Mouse (Mus musculus): Measurements from ENCODE around the gene Myo9b. TPM values are rescaled to one million over a fixed set of nuclear protein-coding genes. Genes with fewer than 3 reads are reported as not detected.
"Not testable (repeated sequence)": the region's sequence is repeated elsewhere in the genome, so short reads cannot be mapped to it uniquely, and the experiment has no call there.

Gene Myo9b
- polyA plus RNA-seq (2015; fragmentation: Nextera tagmentation; extraction: Ambion mirVana), result 13.6 and 20.2 TPM in 2 replicates

DNA sequence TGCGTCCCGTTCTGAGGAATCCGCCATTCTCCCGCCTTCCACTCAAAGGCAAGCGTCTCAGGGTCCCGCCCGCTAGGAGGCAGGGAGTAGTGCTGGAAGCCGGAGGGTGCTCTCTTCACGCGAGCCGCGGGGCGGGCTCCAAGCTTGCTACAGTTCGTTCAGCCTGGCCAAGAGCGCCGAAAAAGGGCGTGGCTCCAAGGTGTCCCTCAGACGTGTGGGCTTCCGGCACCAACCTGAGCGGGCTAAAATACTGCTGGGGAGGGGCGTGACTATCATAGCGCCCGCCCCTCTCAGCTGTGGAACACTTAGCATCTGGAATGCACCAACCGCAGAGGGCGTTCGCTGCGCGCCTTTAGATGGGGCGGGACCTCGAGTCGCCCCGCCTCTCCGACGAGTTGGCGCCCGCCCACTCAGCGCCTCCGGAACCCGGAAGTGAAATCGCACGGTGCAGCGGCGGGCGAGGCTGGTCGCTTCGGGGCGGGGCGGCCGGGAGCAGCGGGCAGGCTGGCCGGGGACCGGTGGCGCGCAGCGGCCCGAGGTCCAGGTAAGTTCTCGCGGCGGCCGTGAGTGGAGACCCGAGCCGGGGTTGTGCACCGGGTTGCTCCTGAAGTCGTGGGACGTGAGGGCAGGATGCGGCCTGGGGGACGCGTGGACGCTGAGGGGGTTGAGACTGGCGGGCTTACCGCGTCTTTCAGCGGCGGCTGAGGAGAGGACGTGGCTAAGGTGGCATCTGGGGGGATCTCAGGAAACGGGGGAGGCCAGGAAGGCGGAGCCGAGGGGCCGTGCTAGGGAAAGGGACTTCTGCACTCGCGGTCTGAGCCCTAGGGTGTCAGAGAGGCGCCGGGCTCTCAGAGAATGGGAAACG, at the start of gene Myo9b, which contains the start of gene Haus8:
Myo9b (plus strand) TSS at position 429 of the 865 bp plus-strand sequence.
Haus8 (minus strand) TSS at position 649 of the 865 bp plus-strand sequence.
- Histone ChIP-seq H3K36me3 (no peaks in the 10 kb centered on the region; the same call in 1 of the 2 replicates), H3K27me3 (no peaks in the 10 kb centered on the region), H3K4me3 (peak within 1 kb of the TSS; percentile 94), H3K27ac (peak within 1 kb of the TSS; percentile 92), H3K4me1 (replicated peaks) (peaks cover 34% of the 10 kb centered on the region), H3K9me3 (replicated peaks) (no peaks in the 10 kb centered on the region), H3K4me2 (peak within 1 kb of the TSS; percentile 80), H3K9ac (peak within 1 kb of the TSS; percentile 91)
- under 1% methylated on average over 84 of the region's 84 CpGs for WGBS
- peak; percentile 98 for ATAC-seq (replicated peaks; ENCODE audit: insufficient number of reproducible peaks, insufficient read depth, low FRiP score, low read depth)

DNA sequence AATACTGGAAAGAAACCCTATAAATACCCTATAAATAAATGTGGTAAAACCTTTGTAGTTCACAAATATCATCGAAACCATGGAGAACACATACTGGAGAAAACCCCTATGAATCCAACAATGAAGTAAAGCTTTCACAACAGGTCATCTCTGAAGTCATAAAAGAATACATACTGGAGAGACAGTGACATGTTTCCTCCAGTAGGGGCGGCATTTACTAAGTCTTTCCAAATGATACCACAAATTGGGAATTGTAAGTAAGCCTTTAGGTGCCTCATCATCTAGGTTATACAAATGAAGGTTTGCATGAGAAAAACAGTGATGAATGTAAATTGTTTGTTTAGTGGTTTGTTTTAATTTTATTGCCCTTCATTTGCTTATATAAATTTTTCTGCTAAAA, 48.0 kb upstream of the Myo9b start:
- ATAC-seq (replicated peaks; ENCODE audit: insufficient number of reproducible peaks, insufficient read depth, low FRiP score, low read depth), result no peak
- Histone ChIP-seq H3K4me3 (no peak overlapping the region), H3K4me2 (no peak overlapping the region), H3K27ac (no peak overlapping the region), H3K9ac (no peak overlapping the region), H3K27me3 (no peaks in the 10 kb centered on the region), H3K9me3 (replicated peaks) (no peaks in the 10 kb centered on the region), H3K36me3 (no peaks in the 10 kb centered on the region), H3K4me1 (replicated peaks) (no peaks in the 10 kb centered on the region)
- WGBS, result 41% methylated on average over 2 of the region's 2 CpGs

DNA sequence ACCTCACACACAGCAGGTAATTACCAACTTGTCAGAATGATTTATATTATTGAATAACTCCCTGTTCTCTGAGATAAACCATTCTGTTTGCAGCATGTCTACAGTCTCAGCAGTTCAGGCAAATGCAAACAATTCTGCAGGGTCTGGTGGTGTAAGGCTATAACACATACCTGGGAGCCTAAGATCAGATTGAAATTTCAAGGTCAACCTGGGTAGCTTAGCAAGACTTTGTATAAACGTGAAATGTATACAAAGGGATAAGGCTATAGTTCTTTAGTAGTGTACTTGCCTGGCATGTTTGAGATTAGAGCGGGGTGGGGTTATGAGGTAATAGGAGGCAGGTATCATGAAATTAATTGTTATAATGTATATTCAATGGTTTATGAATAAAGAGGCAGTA, 29.8 kb upstream of the Myo9b start:
- no peak overlapping the region for H3K4me3 ChIP-seq
- H3K27ac ChIP-seq, result no peak overlapping the region
- H3K4me2 ChIP-seq, result no peak overlapping the region
- no peaks in the 10 kb centered on the region for H3K27me3 ChIP-seq
- H3K36me3 ChIP-seq, result peaks cover 4% of the 10 kb centered on the region; the same call in 1 of the 2 replicates
- no peak for ATAC-seq (replicated peaks; ENCODE audit: insufficient number of reproducible peaks, insufficient read depth, low FRiP score, low read depth)
- H3K9ac ChIP-seq, result no peak overlapping the region
- no peaks in the 10 kb centered on the region for H3K9me3 ChIP-seq (replicated peaks)
- H3K4me1 ChIP-seq (replicated peaks), result no peaks in the 10 kb centered on the region
- 78% methylated on average over 2 of the region's 2 CpGs for WGBS

DNA sequence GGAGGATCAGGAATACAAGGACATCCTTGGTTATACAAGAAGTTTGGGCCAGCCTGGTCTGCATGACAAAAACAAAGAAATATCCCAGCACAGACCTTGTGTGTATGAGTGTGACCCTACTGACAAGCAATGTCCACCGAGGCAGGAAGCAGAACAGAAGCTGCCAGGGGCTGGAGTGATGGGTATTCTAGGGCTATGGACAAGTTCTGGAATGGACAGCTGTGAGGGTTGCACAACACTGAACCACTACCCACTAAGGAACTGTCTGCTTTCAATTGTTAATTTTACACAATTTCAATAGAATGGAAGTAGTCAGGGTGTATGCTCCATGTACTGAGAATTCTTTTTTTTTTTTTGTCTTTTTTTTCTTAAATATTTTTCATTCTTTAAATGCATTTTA, 24.3 kb upstream of the Myo9b start:
- Histone ChIP-seq H3K36me3 (peaks cover 25% of the 10 kb centered on the region), H3K4me2 (no peak overlapping the region), H3K9ac (no peak overlapping the region), H3K9me3 (replicated peaks) (no peaks in the 10 kb centered on the region), H3K4me1 (replicated peaks) (no peaks in the 10 kb centered on the region), H3K27me3 (no peaks in the 10 kb centered on the region), H3K27ac (no peak overlapping the region), H3K4me3 (no peak overlapping the region)
- ATAC-seq (replicated peaks; ENCODE audit: insufficient number of reproducible peaks, insufficient read depth, low FRiP score, low read depth), result no peak
- WGBS, result 85% methylated on average over 1 of the region's 1 CpGs

DNA sequence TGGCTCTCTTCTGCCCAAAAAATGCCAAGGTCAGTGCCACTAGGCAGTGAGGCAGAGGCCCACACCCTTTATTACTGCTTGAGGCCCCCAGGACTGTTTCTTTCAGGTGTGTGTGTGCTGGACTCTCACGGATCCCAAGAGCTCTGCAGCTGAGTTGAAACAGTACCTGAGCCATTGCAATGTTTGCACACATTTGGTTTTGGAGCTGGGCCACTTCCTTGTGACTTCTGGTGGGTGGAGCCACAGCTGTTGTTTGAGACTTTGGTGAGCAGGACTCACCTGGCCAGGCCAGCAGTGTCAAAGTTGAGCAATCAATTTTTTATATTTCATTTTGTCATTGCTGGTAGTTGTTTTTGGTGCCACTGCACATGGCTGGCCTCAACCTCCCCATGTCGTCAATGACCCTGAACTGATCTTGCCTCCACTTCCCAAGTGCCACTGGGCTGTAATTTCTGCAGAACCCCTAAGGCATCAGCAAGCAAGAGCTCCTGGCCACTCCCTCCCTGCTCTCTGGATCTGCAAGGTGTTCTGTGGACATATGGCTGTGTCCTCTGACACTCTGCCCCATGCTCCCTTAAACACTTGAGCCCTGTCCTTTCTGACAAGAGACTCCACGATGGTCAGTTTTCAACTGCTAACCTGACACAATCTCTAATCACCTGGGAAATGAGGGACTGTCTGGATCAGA, 15.8 kb upstream of the Myo9b start:
- H3K4me3 ChIP-seq, result no peak overlapping the region
- no peaks in the 10 kb centered on the region for H3K9me3 ChIP-seq (replicated peaks)
- WGBS, result 85% methylated on average over 3 of the region's 3 CpGs
- H3K36me3 ChIP-seq, result peaks cover 58% of the 10 kb centered on the region
- no peaks in the 10 kb centered on the region for H3K27me3 ChIP-seq
- no peak for ATAC-seq (replicated peaks; ENCODE audit: insufficient number of reproducible peaks, insufficient read depth, low FRiP score, low read depth)
- no peak overlapping the region for H3K4me2 ChIP-seq
- H3K9ac ChIP-seq, result no peak overlapping the region
- H3K27ac ChIP-seq, result no peak overlapping the region
- no peaks in the 10 kb centered on the region for H3K4me1 ChIP-seq (replicated peaks)

DNA sequence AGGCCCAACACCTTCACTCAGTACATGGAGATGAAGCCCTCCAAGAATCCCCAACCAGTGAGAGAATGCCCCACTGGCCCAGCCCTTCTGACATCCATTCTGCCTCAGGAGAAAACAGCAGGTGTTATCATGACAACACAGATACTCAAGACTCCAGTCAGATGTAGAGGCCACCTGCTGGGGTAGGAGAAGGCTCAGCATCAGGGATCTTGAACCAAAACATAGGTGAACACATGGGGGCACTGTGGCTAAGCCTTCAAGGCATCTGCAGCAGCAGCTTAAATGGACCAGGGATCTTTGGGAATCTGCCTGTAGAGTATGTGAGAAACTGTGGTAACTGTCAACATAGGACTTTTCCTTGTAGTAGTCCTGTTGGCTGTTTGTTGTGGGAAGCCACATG, 11.3 kb upstream of the Myo9b start:
- no peaks in the 10 kb centered on the region for H3K4me1 ChIP-seq (replicated peaks)
- no peak overlapping the region for H3K9ac ChIP-seq
- no peaks in the 10 kb centered on the region for H3K27me3 ChIP-seq
- H3K4me2 ChIP-seq, result no peak overlapping the region
- no peak overlapping the region for H3K4me3 ChIP-seq
- H3K27ac ChIP-seq, result no peak overlapping the region
- no peaks in the 10 kb centered on the region for H3K9me3 ChIP-seq (replicated peaks)
- peaks cover 33% of the 10 kb centered on the region for H3K36me3 ChIP-seq
- ATAC-seq (replicated peaks; ENCODE audit: insufficient number of reproducible peaks, insufficient read depth, low FRiP score, low read depth), result no peak

DNA sequence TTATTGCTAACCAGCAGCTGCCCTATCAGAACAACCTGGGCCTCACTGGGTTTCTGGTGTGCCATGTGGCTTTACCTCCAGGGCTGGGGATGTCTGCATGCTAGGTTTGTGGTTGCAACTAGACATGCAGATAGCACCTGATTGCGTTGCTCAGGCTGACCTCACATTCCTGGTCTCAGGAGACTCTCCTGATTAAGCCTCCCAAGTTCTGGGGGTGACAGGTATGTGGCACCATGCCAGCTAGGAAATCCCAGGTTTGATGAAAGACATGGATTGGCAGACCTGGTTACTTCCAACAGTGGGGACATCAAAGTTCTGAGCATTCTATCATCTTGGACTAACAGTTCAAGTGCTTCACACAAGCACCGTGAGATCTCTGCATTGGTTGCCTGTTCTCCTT, 4.8 kb upstream of the Myo9b start:
- Histone ChIP-seq H3K27ac (no peak overlapping the region), H3K36me3 (peaks cover 5% of the 10 kb centered on the region; the same call in 1 of the 2 replicates), H3K4me3 (no peak overlapping the region), H3K4me1 (replicated peaks) (peaks cover 9% of the 10 kb centered on the region), H3K9me3 (replicated peaks) (no peaks in the 10 kb centered on the region), H3K9ac (no peak overlapping the region), H3K4me2 (no peak overlapping the region), H3K27me3 (no peaks in the 10 kb centered on the region)
- ATAC-seq (replicated peaks; ENCODE audit: insufficient number of reproducible peaks, insufficient read depth, low FRiP score, low read depth), result no peak
- 73% methylated on average over 2 of the region's 2 CpGs for WGBS

DNA sequence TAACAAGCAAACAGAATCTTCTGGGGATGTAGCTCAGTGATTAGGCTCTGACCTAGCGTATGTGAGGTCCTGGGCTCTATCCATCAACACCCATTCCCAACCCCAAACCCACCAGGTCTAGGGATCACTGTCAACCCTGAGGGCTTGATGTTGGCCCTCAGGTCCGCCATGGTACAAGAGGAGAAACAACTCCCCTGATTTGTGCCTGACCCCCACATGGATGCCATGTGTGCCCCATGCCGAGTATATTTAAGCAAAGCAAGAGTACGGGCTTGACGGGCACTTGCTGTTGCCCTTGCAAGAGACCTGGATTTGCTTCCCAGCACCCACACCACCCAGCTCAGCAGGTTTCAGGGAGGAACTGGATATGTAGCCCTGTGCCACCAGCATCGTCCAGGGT, 4.2 kb upstream of the Myo9b start:
- H3K4me2 ChIP-seq; ATAC-seq (replicated peaks; ENCODE audit: insufficient number of reproducible peaks, insufficient read depth, low FRiP score, low read depth); H3K27ac ChIP-seq; H3K9me3 ChIP-seq (replicated peaks); H3K9ac ChIP-seq; H3K27me3 ChIP-seq; H3K36me3 ChIP-seq; H3K4me3 ChIP-seq: not testable (repeated sequence)
- H3K4me1 ChIP-seq (replicated peaks), result peaks cover 10% of the 10 kb centered on the region
- whole genome bisulfite sequencing, result 91% methylated on average over 6 of the region's 6 CpGs

DNA sequence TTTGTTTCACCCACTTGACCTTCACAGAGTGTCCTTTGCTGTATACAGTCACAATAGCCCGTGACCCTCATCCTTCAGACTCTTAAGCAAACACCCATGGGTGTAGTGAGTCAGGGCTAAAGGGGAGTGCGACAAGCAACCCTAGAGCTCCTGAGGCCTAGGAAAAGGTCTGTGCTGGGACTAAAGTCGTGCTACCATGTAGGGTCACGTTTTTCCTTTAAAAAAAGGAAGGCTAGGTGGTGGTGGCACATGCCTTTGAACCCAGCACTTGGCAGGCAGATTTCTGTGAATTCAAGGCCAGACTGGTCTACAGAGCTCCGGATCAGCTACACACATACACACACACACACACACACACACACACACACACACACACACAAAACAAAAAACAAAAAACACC, 884 bp upstream of the Myo9b start:
- peak overlapping the region; percentile 80 for H3K4me2 ChIP-seq
- no peaks in the 10 kb centered on the region for H3K9me3 ChIP-seq (replicated peaks)
- H3K36me3 ChIP-seq, result no peaks in the 10 kb centered on the region; the same call in 1 of the 2 replicates
- peaks cover 34% of the 10 kb centered on the region for H3K4me1 ChIP-seq (replicated peaks)
- no peak for ATAC-seq (replicated peaks; ENCODE audit: insufficient number of reproducible peaks, insufficient read depth, low FRiP score, low read depth)
- H3K27me3 ChIP-seq, result no peaks in the 10 kb centered on the region
- peak overlapping the region; percentile 92 for H3K27ac ChIP-seq
- H3K9ac ChIP-seq, result peak overlapping the region; percentile 86
- WGBS, result 13% methylated on average over 5 of the region's 5 CpGs
- peak overlapping the region; percentile 94 for H3K4me3 ChIP-seq

DNA sequence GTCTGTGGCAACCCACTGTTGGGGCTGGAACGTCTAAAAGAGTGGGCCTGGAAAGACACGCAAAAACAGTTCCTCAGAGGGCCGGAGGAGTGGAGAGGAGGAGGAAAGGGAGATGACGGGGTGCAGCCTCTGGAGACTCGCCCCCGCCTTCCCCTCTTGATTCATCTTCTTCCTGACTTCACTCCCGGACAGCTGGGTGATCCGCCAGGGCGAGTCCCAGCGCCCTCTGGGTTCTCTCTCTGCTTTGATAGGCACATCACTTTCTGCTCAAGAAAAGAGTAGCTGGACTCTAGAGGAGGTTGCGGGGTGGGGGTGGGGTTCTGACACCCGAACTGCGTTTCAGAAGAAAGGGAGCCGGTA, 617 bp downstream of the Myo9b start:
- WGBS, result under 1% methylated on average over 14 of the region's 14 CpGs
- no peak for ATAC-seq (replicated peaks; ENCODE audit: insufficient number of reproducible peaks, insufficient read depth, low FRiP score, low read depth)
- Histone ChIP-seq H3K27me3 (no peaks in the 10 kb centered on the region), H3K9me3 (replicated peaks) (no peaks in the 10 kb centered on the region), H3K4me3 (peak overlapping the region; percentile 94), H3K9ac (peak overlapping the region; percentile 91), H3K4me1 (replicated peaks) (peaks cover 34% of the 10 kb centered on the region), H3K27ac (peak overlapping the region; percentile 92), H3K4me2 (peak overlapping the region; percentile 80), H3K36me3 (no peaks in the 10 kb centered on the region; the same call in 1 of the 2 replicates)

DNA sequence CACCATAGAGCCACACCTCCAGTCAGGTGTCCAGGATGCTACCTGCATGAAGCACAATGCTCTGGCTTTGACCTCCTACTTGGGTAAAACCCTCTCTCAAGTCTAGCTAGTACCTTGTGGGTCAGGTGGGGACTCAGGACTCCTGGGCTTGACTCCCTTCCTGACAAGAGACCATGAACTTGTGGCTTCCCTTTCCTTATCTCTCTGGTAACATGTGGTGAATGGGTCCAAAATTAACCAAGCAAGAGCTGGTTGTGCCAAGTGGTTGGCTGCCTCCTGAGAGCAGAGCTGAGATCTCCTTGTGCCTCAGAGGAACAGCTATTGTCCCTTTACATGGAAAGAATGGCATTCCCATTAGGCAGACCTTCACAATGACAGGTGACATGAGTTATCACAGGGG, 2.0 kb downstream of the Myo9b start:
- Histone ChIP-seq H3K9me3 (replicated peaks) (no peaks in the 10 kb centered on the region), H3K27ac (no peak overlapping the region), H3K36me3 (no peaks in the 10 kb centered on the region; the same call in 1 of the 2 replicates), H3K4me2 (no peak overlapping the region), H3K9ac (no peak overlapping the region), H3K27me3 (no peaks in the 10 kb centered on the region), H3K4me3 (0 out of 2 replicates have a peak overlapping the region, but pooled peaks have one; percentile 94), H3K4me1 (replicated peaks) (peaks cover 35% of the 10 kb centered on the region)
- no peak for ATAC-seq (replicated peaks; ENCODE audit: insufficient number of reproducible peaks, insufficient read depth, low FRiP score, low read depth)

All from heart, embryonic 15.5 days (tissue).